Mouse (Mus musculus) layer of hippocampus, postnatal 10 days (tissue): ENCODE data around the gene Zfp994. TPM values are rescaled to one million over a fixed set of nuclear protein-coding genes. Genes with fewer than 3 reads are reported as not detected.
A peak's percentile ranks its signal among the peaks of the same experiment; 100 is the strongest.
"Not testable (repeated sequence)": the region's sequence is repeated elsewhere in the genome, so short reads cannot be mapped to it uniquely, and the experiment has no call there.

Source experiments
- DNase-seq, 2 experiments: peaks; one replicate each; pipeline ENCODE4 v3.0.0; 2021; ENCODE audit warnings: low spot score in 2 of 2
- long read RNA-seq: library from polyadenylated mRNA; stranded (forward); transcript quantifications from one replicate; pipeline ENCODE4 v2.0.0, GENCODE M21; 2023
- total RNA-seq, 2 experiments: library from RNA; stranded (reverse); gene quantifications; 2 replicates each; pipeline ENCODE4 v1.2.3; 2021

The Zfp994 gene
- total RNA-seq, result 1 to 10 TPM; 5.0 to 5.6 TPM
- long read RNA-seq, partial matches to known transcripts, result 1 of 2 reads
- long read RNA-seq, other reads (novel, unspliced or antisense), result 1 of 2 reads

GRCm38 (mm10) chr17:22225422-22226012 lies at the start of gene Zfp994:
Gene Zfp994 (minus strand): TSS chr17:22225616.
- DNase-seq, result peak; percentile 92 to 94

GRCm38 (mm10) chr17:22230701-22231100 lies 5.3 kb upstream of the Zfp994 start:
- not testable (repeated sequence) for DNase-seq

- peak; percentile 5 to 19 for DNase-seq
Measured at GRCm38 (mm10) chr17:22225015-22225414, 401 bp downstream of the Zfp994 start.

- DNase-seq, result peak; percentile 8 to 20
Measured at GRCm38 (mm10) chr17:22165722-22166294, 59.6 kb downstream of the Zfp994 start, which contains the start of gene Zfp947. Gene Zfp947 (minus strand): TSS chr17:22166190.

GRCm38 (mm10) chr17:22165304-22165703 lies 60.1 kb downstream of the Zfp994 start:
- DNase-seq, result not testable (repeated sequence)

- not testable (repeated sequence) for DNase-seq
Measured at GRCm38 (mm10) chr17:22153951-22154350, 71.5 kb downstream of the Zfp994 start.

Other genes starting within 250 kb of the Zfp994 start
- under 1 TPM; 0.53 to 0.60 TPM for gene Zfp947, start 59.4 kb downstream of the Zfp994 start, total RNA-seq
- gene CT030661.1, start 89.2 kb upstream of the Zfp994 start, total RNA-seq, result 10 to 100 TPM; 10.6 to 11.1 TPM
- 10 to 100 TPM; 10.1 to 10.7 TPM for gene Zfp944, start 135.8 kb upstream of the Zfp994 start, total RNA-seq
- 10 to 100 TPM; 10.4 to 11.3 TPM for gene Zfp758, start 135.8 kb upstream of the Zfp994 start, total RNA-seq
- gene Zfp946, start 198.6 kb upstream of the Zfp994 start, total RNA-seq, result 10 to 100 TPM; 12.2 to 13.3 TPM